ENCODE assay signal across 19 mouse cellular contexts in genomic region chr15:77848415-77849038, GRCm38 (mm10). TPM values are rescaled to one million over a fixed set of nuclear protein-coding genes. Genes with fewer than 3 reads are reported as not detected.
DNase-seq lines count a peak whose midpoint lies in the region; ATAC-seq and TF ChIP-seq lines count a peak whose summit lies in the region.
"Had no signal": no experiment of that assay in that cellular context is flagged by ENCODE, and none has a peak within 500 bp of the region (broad histone marks: within the 10 kb centered on the region; RNA-seq: fewer than 3 reads in every experiment).

No protein-coding gene starts in this region.

- H3K9me3 ChIP-seq in heart, embryonic 10.5 days, result no peaks in the 10 kb centered on the region
- no peaks in the 10 kb centered on the region for H3K9me3 ChIP-seq in lung, embryonic 14.5 days (ENCODE audit: low read depth, low read length)
- H3K9me3 ChIP-seq in midbrain, embryonic 16.5 days (replicated peaks; ENCODE audit: control insufficient read depth, low read length, poor library complexity, severe bottlenecking), result no peaks in the 10 kb centered on the region
- H3K9me3 ChIP-seq: forebrain, embryonic 13.5 days; liver, embryonic 13.5 days; neural tube, embryonic 12.5 days had no signal

- no peaks in the 10 kb centered on the region for H3K27me3 ChIP-seq in heart, embryonic 10.5 days (ENCODE audit: insufficient read depth, poor library complexity, severe bottlenecking)
- H3K27me3 ChIP-seq in lung, embryonic 14.5 days (ENCODE audit: insufficient read depth, low read length), result no peaks in the 10 kb centered on the region
- H3K27me3 ChIP-seq in midbrain, embryonic 16.5 days (ENCODE audit: control insufficient read depth, insufficient read depth, low read depth, low read length), result no peaks in the 10 kb centered on the region
- H3K27me3 ChIP-seq: forebrain, embryonic 13.5 days; liver, embryonic 13.5 days; neural tube, embryonic 12.5 days had no signal

- 0 out of 2 replicates have a peak overlapping the region, but pooled peaks have one; percentile 43 for H3K27ac ChIP-seq in heart, embryonic 10.5 days
- H3K27ac ChIP-seq in lung, embryonic 14.5 days (ENCODE audit: low read depth), result peak overlapping the region; percentile 81
- no peak overlapping the region for H3K27ac ChIP-seq in midbrain, embryonic 16.5 days (ENCODE audit: low read length)
- H3K27ac ChIP-seq: forebrain, embryonic 13.5 days; hindbrain, embryonic 14.5 days; liver, embryonic 13.5 days; neural tube, embryonic 12.5 days had no signal

- no peaks in the 10 kb centered on the region for H3K36me3 ChIP-seq in heart, embryonic 10.5 days
- no peaks in the 10 kb centered on the region for H3K36me3 ChIP-seq in lung, embryonic 14.5 days (ENCODE audit: insufficient read depth)
- no peaks in the 10 kb centered on the region for H3K36me3 ChIP-seq in midbrain, embryonic 16.5 days (ENCODE audit: control insufficient read depth, insufficient read depth, low read length)
- H3K36me3 ChIP-seq: liver, embryonic 13.5 days; neural tube, embryonic 12.5 days had no signal

- ATAC-seq in lung, embryonic 14.5 days (ENCODE audit: insufficient read depth), result peak; percentile 26; the same call in 1 of the 2 replicates
- no peak for ATAC-seq in midbrain, embryonic 16.5 days
- ATAC-seq: forebrain, embryonic 13.5 days had no signal

- 89% methylated on average over 16 of the region's 16 CpGs for WGBS in heart, embryonic 10.5 days
- WGBS in lung, embryonic 14.5 days, result 66% methylated on average over 16 of the region's 16 CpGs
- WGBS in midbrain, embryonic 16.5 days, result 89% methylated on average over 16 of the region's 16 CpGs

- no peak overlapping the region for H3K4me2 ChIP-seq in lung, embryonic 14.5 days
- H3K4me2 ChIP-seq in midbrain, embryonic 16.5 days (ENCODE audit: low read length), result no peak overlapping the region
- H3K4me2 ChIP-seq: forebrain, embryonic 13.5 days; hindbrain, embryonic 14.5 days; liver, embryonic 13.5 days; neural tube, embryonic 12.5 days had no signal

- TF ChIP-seq CTCF in lung, embryonic 14.5 days (IDR thresholded peaks at IDR 0.05; ENCODE audit: low read depth), result no peak

- H3K4me3 ChIP-seq in heart, embryonic 10.5 days, result no peak overlapping the region
- H3K4me3 ChIP-seq in lung, embryonic 14.5 days (ENCODE audit: low read depth, low read length), result no peak overlapping the region
- H3K4me3 ChIP-seq in midbrain, embryonic 16.5 days (ENCODE audit: low read depth, low read length), result no peak overlapping the region
- H3K4me3 ChIP-seq: forebrain, embryonic 13.5 days; liver, embryonic 13.5 days; neural tube, embryonic 12.5 days had no signal

- H3K9ac ChIP-seq in lung, embryonic 14.5 days, result no peak overlapping the region
- H3K9ac ChIP-seq in midbrain, embryonic 16.5 days (ENCODE audit: low read depth, low read length), result no peak overlapping the region
- H3K9ac ChIP-seq: forebrain, embryonic 13.5 days; hindbrain, embryonic 14.5 days; liver, embryonic 13.5 days; neural tube, embryonic 12.5 days had no signal

- H3K4me1 ChIP-seq in heart, embryonic 10.5 days, result peaks cover 9% of the 10 kb centered on the region
- no peaks in the 10 kb centered on the region; the same call in 1 of the 2 replicates for H3K4me1 ChIP-seq in lung, embryonic 14.5 days (ENCODE audit: insufficient read depth)
- no peaks in the 10 kb centered on the region for H3K4me1 ChIP-seq in midbrain, embryonic 16.5 days (ENCODE audit: control insufficient read depth, insufficient read depth, low read length)
- H3K4me1 ChIP-seq: forebrain, embryonic 13.5 days; neural tube, embryonic 12.5 days had no signal

- DNase-seq in heart, embryonic 10.5 days (ENCODE audit: low spot score), result no peak
- DNase-seq in heart, postnatal 4 days, result no peak
- no peak for DNase-seq in lung, embryonic 14.5 days
- no peak for DNase-seq in lung, postnatal 14 days
- DNase-seq in 3T3-L1 (ENCODE audit: low read depth, low spot score), result peak; percentile 76
- DNase-seq in brain, adult 2 months (ENCODE audit: low read depth, low spot score), result peak; percentile 40
- no peak for DNase-seq in retina, postnatal 1 day
- DNase-seq: cerebellum, adult 9-11 months; gastrocnemius, postnatal 25 days; heart, postnatal 14 days; kidney, adult 18-20 months; kidney, postnatal 14 days; left cerebral cortex, postnatal 4 days; right cerebral cortex, postnatal 14 days had no signal

RNA-seq across cellular contexts. Expression of gene Myh9, which starts 6.6 kb away (rescaled TPM):
- polyA plus RNA-seq in heart, embryonic 10.5 days (2016; fragmentation: Nextera tagmentation; extraction: Ambion mirVana), result 34.5 and 37.5 TPM in 2 replicates
- 100 to 1,000 TPM; 219 to 228 TPM for total RNA-seq in heart, postnatal 4 days (2021)
- polyA plus RNA-seq in lung, embryonic 14.5 days (2014; fragmentation: Nextera tagmentation; extraction: Ambion mirVana), result 86.6 and 87.5 TPM in 2 replicates
- polyA plus RNA-seq in midbrain, embryonic 16.5 days (2015; fragmentation: Nextera tagmentation; extraction: Ambion mirVana), result 9.5 and 11.2 TPM in 2 replicates

Comparison
In these comparisons a context has a peak if more than half of its experiments do, and no peak if none do; other contexts are left out.
1. DNase-seq: peak in 3T3-L1 (single experiment) and brain, adult 2 months (single experiment); none in heart, embryonic 10.5 days (single experiment), heart, postnatal 4 days (single experiment), lung, embryonic 14.5 days (single experiment), lung, postnatal 14 days (single experiment) and retina, postnatal 1 day (single experiment).